Mouse (Mus musculus): ENCODE results near the gene Myocd.

DNA sequence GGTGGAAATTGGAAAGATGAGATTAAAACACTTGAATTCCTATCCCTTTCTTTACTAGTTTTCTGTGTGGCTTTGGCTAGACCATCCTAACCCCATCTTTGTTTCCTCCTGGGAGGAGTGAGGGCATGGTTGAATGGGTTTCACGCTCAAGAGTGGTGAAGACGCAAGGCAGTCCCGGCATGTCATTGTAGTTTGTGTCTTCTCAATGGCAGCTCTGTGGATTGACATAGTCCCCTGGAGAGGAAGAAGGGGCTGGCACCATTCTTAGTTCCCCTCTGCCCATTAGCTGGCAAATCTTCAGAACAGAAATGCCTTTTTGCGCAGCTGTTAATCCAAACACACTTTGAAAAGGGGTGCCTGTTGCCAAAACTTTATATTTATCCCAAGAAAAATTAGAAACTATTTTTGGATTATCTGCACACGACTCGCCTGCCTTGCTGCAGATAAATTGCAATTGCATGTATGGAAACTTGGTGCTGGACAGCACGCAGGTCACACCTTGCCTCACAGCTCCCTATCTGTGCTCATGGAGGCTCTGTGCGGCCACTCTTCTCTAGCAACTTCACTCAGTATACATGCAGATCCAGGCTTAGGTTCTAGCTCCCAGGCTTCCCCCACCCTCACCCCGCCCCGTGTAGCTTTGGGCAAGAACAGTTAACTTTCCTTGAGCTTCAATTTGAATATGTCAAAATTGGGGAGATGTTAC is 24.5 kb upstream of the Myocd start:
- TF ChIP-seq POLR2A (IDR thresholded peaks at IDR 0.05; ENCODE audit: insufficient read depth, low read depth, low read length): no peak
- no peak for TF ChIP-seq CTCF (IDR thresholded peaks at IDR 0.05; ENCODE audit: insufficient read depth, low read depth, low read length)

Measured in olfactory bulb, adult 2 months (tissue).